Mouse (Mus musculus) olfactory bulb, adult 2 months (tissue): Measurements from ENCODE around the gene Bmp8a. TPM values are rescaled to one million over a fixed set of nuclear protein-coding genes. Genes with fewer than 3 reads are reported as not detected.

ENCODE experiments used
- H3K27ac ChIP-seq: fragments of 200-500 bp; 2 replicates; pipeline ENCODE4 v1.5.1; 2012; ENCODE audit warnings: low read depth, low read length; ENCODE audit not compliant: insufficient read depth
- H3K4me1 ChIP-seq: fragments of 200-500 bp; 2 replicates; pipeline ENCODE4 v1.6.1; 2012; ENCODE audit warnings: low read length; ENCODE audit not compliant: control insufficient read depth, insufficient read depth
- H3K4me3 ChIP-seq: fragments of 200-500 bp; 2 replicates; pipeline ENCODE4 v1.5.1; 2012; ENCODE audit warnings: mild to moderate bottlenecking, low read depth, low read length, moderate library complexity; ENCODE audit not compliant: insufficient read depth
- CTCF ChIP-seq: fragments of 200-500 bp; IDR thresholded peaks from 2 replicates; pipeline ENCODE4 v1.5.1; 2012; ENCODE audit warnings: low read depth, mild to moderate bottlenecking, low read length, moderate library complexity; ENCODE audit not compliant: insufficient read depth
- POLR2A ChIP-seq: fragments of 200-500 bp; IDR thresholded peaks from 2 replicates; pipeline ENCODE4 v1.6.1; 2012; ENCODE audit warnings: mild to moderate bottlenecking, low read depth, low read length, moderate library complexity; ENCODE audit not compliant: insufficient read depth
- WGBS: fragments of 180-500 bp; shearing (Covaris S2); methylation state at CpG from one replicate; pipeline ENCODE4 v1.1.7; 2018; 5-methylcytosine and 5-hydroxymethylcytosine counted together
- polyA plus RNA-seq: library from polyadenylated mRNA; stranded (reverse); fragments of >200 nt; gene quantifications from 2 replicates; pipeline ENCODE4 v1.2.4, GENCODE M21; 2012; ENCODE audit warnings: low replicate concordance; ENCODE audit not compliant: missing spikeins, insufficient read depth, insufficient read length

Gene Bmp8a
- polyA plus RNA-seq, 1 experiment = not detected

- Histone ChIP-seq H3K4me3 (peak overlapping the region; percentile 86), H3K4me1 (peaks cover 15% of the 10 kb centered on the region), H3K27ac (no peak overlapping the region)
- TF ChIP-seq POLR2A (0 out of 2 replicates have a peak, but pooled peaks have one; percentile 25), CTCF (peak; percentile 72; the same call in 1 of the 2 replicates)
- WGBS = 0% methylated on average over 25 of the region's 25 CpGs
Measured at GRCm38 (mm10) chr4:123282500-123282899, 60.6 kb downstream of the Bmp8a start.

- Histone ChIP-seq H3K4me3 (no peak overlapping the region), H3K4me1 (peaks cover 10% of the 10 kb centered on the region), H3K27ac (no peak overlapping the region)
- 81% methylated on average over 3 of the region's 3 CpGs for WGBS
- TF ChIP-seq CTCF (no peak), POLR2A (no peak)
Measured at GRCm38 (mm10) chr4:123280117-123280516, 62.9 kb downstream of the Bmp8a start.

GRCm38 (mm10) chr4:123271063-123271462 is 72.0 kb downstream of the Bmp8a start:
- H3K4me1 ChIP-seq = no peaks in the 10 kb centered on the region; the same call in 1 of the 2 replicates
- no peak overlapping the region for H3K4me3 ChIP-seq
- 95% methylated on average over 3 of the region's 3 CpGs for WGBS
- TF ChIP-seq CTCF (no peak), POLR2A (no peak)
- H3K27ac ChIP-seq = no peak overlapping the region

Other genes starting within 250 kb of the Bmp8a start
- not detected in 2 replicates for gene Bmp8b, start 238.1 kb downstream of the Bmp8a start, polyA plus RNA-seq
- not detected in 2 replicates for gene Oxct2b, start 227.0 kb downstream of the Bmp8a start, polyA plus RNA-seq
- not detected in 2 replicates for gene Ppie, start 203.3 kb downstream of the Bmp8a start, polyA plus RNA-seq
- 61.6 TPM in 1 of 2 replicates, not detected in the other for gene Hpcal4, start 160.0 kb downstream of the Bmp8a start, polyA plus RNA-seq
- gene Nt5c1a, start 141.7 kb downstream of the Bmp8a start, polyA plus RNA-seq = not detected in 2 replicates
- not detected in 2 replicates for gene Heyl, start 109.7 kb downstream of the Bmp8a start, polyA plus RNA-seq
- not detected in 2 replicates for gene Pabpc4, start 80.9 kb downstream of the Bmp8a start, polyA plus RNA-seq
- gene Oxct2a, start 19.6 kb downstream of the Bmp8a start, polyA plus RNA-seq = not detected in 2 replicates